Mouse (Mus musculus): ENCODE data around the gene Hdac9. TPM values are rescaled to one million over a fixed set of nuclear protein-coding genes. Genes with fewer than 3 reads are reported as not detected.
A peak's percentile ranks its signal among the peaks of the same experiment; 100 is the strongest.

The Hdac9 gene
- total and polyA plus RNA-seq, 2 experiments from 2014 or later = 14.9 to 21.6 TPM

GRCm38 (mm10) chr12:34334455-34335084, 582.3 kb downstream of the Hdac9 start:
- Histone ChIP-seq H3K4me3 (ENCODE audit: low read depth, low read length) (no peak overlapping the region), H3K27me3 (ENCODE audit: insufficient read depth, low read length) (no peaks in the 10 kb centered on the region), H3K9me3 (ENCODE audit: low read length) (no peaks in the 10 kb centered on the region), H3K36me3 (ENCODE audit: insufficient read depth) (no peaks in the 10 kb centered on the region), H3K9ac (no peak overlapping the region), H3K4me2 (ENCODE audit: low read depth) (no peak overlapping the region), H3K4me1 (ENCODE audit: insufficient read depth) (no peaks in the 10 kb centered on the region), H3K27ac (ENCODE audit: low read depth, low read length) (no peak overlapping the region)
- TF ChIP-seq CTCF (IDR thresholded peaks at IDR 0.05; ENCODE audit: low read depth) = peak; percentile 59
- peak; percentile 41 for DNase-seq
- 78% methylated on average over 4 of the region's 4 CpGs for WGBS
- peak; percentile 91 for ATAC-seq

- Histone ChIP-seq H3K9me3 (ENCODE audit: low read length) (no peaks in the 10 kb centered on the region), H3K36me3 (ENCODE audit: insufficient read depth) (no peaks in the 10 kb centered on the region), H3K27ac (ENCODE audit: low read depth, low read length) (no peak overlapping the region), H3K4me2 (ENCODE audit: low read depth) (no peak overlapping the region), H3K4me1 (ENCODE audit: insufficient read depth) (no peaks in the 10 kb centered on the region), H3K27me3 (ENCODE audit: insufficient read depth, low read length) (no peaks in the 10 kb centered on the region), H3K9ac (no peak overlapping the region), H3K4me3 (ENCODE audit: low read depth, low read length) (no peak overlapping the region)
- DNase-seq (no peak), ATAC-seq (no peak)
- TF ChIP-seq CTCF (IDR thresholded peaks at IDR 0.05; ENCODE audit: low read depth) = no peak
- WGBS = 76% methylated on average over 4 of the region's 4 CpGs
These were observed 584.0 kb downstream of the Hdac9 start for GRCm38 (mm10) chr12:34332884-34333283.

GRCm38 (mm10) chr12:34327111-34327510, 589.8 kb downstream of the Hdac9 start:
- Histone ChIP-seq H3K9ac (no peak overlapping the region), H3K4me1 (ENCODE audit: insufficient read depth) (no peaks in the 10 kb centered on the region), H3K4me2 (ENCODE audit: low read depth) (no peak overlapping the region), H3K27ac (ENCODE audit: low read depth, low read length) (no peak overlapping the region), H3K9me3 (ENCODE audit: low read length) (no peaks in the 10 kb centered on the region), H3K4me3 (ENCODE audit: low read depth, low read length) (no peak overlapping the region), H3K36me3 (ENCODE audit: insufficient read depth) (no peaks in the 10 kb centered on the region), H3K27me3 (ENCODE audit: insufficient read depth, low read length) (no peaks in the 10 kb centered on the region)
- WGBS = 95% methylated on average over 1 of the region's 1 CpGs
- no peak for DNase-seq
- no peak for TF ChIP-seq CTCF (IDR thresholded peaks at IDR 0.05; ENCODE audit: low read depth)
- no peak for ATAC-seq

GRCm38 (mm10) chr12:34312113-34312719, 604.7 kb downstream of the Hdac9 start:
- ATAC-seq = no peak
- WGBS = 87% methylated on average over 15 of the region's 15 CpGs
- TF ChIP-seq CTCF (IDR thresholded peaks at IDR 0.05; ENCODE audit: low read depth) = no peak
- Histone ChIP-seq H3K9ac (no peak overlapping the region), H3K4me3 (ENCODE audit: low read depth, low read length) (no peak overlapping the region), H3K27ac (ENCODE audit: low read depth, low read length) (no peak overlapping the region), H3K27me3 (ENCODE audit: insufficient read depth, low read length) (no peaks in the 10 kb centered on the region), H3K36me3 (ENCODE audit: insufficient read depth) (no peaks in the 10 kb centered on the region), H3K4me2 (ENCODE audit: low read depth) (no peak overlapping the region), H3K9me3 (ENCODE audit: low read length) (no peaks in the 10 kb centered on the region), H3K4me1 (ENCODE audit: insufficient read depth) (no peaks in the 10 kb centered on the region)
- no peak for DNase-seq

GRCm38 (mm10) chr12:34305453-34305852, 611.4 kb downstream of the Hdac9 start:
- H3K4me1 ChIP-seq (ENCODE audit: insufficient read depth) = no peaks in the 10 kb centered on the region
- no peaks in the 10 kb centered on the region for H3K36me3 ChIP-seq (ENCODE audit: insufficient read depth)
- H3K9me3 ChIP-seq (ENCODE audit: low read length) = no peaks in the 10 kb centered on the region
- ATAC-seq (no peak), DNase-seq (no peak)
- no peak for TF ChIP-seq CTCF (IDR thresholded peaks at IDR 0.05; ENCODE audit: low read depth)
- no peak overlapping the region for H3K4me2 ChIP-seq (ENCODE audit: low read depth)
- H3K27ac ChIP-seq (ENCODE audit: low read depth, low read length) = no peak overlapping the region
- 53% methylated on average over 3 of the region's 3 CpGs for WGBS
- H3K4me3 ChIP-seq (ENCODE audit: low read depth, low read length) = no peak overlapping the region
- H3K9ac ChIP-seq = no peak overlapping the region
- H3K27me3 ChIP-seq (ENCODE audit: insufficient read depth, low read length) = no peaks in the 10 kb centered on the region

GRCm38 (mm10) chr12:34292346-34292745, 624.5 kb downstream of the Hdac9 start:
- Histone ChIP-seq H3K9ac (no peak overlapping the region), H3K9me3 (ENCODE audit: low read length) (no peaks in the 10 kb centered on the region), H3K27ac (ENCODE audit: low read depth, low read length) (no peak overlapping the region), H3K4me1 (ENCODE audit: insufficient read depth) (no peaks in the 10 kb centered on the region), H3K4me2 (ENCODE audit: low read depth) (no peak overlapping the region), H3K4me3 (ENCODE audit: low read depth, low read length) (no peak overlapping the region), H3K27me3 (ENCODE audit: insufficient read depth, low read length) (no peaks in the 10 kb centered on the region), H3K36me3 (ENCODE audit: insufficient read depth) (no peaks in the 10 kb centered on the region)
- TF ChIP-seq CTCF (IDR thresholded peaks at IDR 0.05; ENCODE audit: low read depth) = no peak
- ATAC-seq (no peak), DNase-seq (no peak)
- 68% methylated on average over 7 of the region's 7 CpGs for WGBS

GRCm38 (mm10) chr12:34287218-34287617, 629.7 kb downstream of the Hdac9 start:
- Histone ChIP-seq H3K4me3 (ENCODE audit: low read depth, low read length) (no peak overlapping the region), H3K36me3 (ENCODE audit: insufficient read depth) (no peaks in the 10 kb centered on the region), H3K4me1 (ENCODE audit: insufficient read depth) (no peaks in the 10 kb centered on the region), H3K27ac (ENCODE audit: low read depth, low read length) (no peak overlapping the region), H3K9me3 (ENCODE audit: low read length) (no peaks in the 10 kb centered on the region), H3K9ac (no peak overlapping the region), H3K4me2 (ENCODE audit: low read depth) (no peak overlapping the region), H3K27me3 (ENCODE audit: insufficient read depth, low read length) (no peaks in the 10 kb centered on the region)
- DNase-seq = no peak
- no peak for ATAC-seq
- no peak for TF ChIP-seq CTCF (IDR thresholded peaks at IDR 0.05; ENCODE audit: low read depth)
- WGBS = 84% methylated on average over 2 of the region's 2 CpGs

Measured in forebrain, postnatal 0 days (tissue).